Mouse (Mus musculus) hindbrain, embryonic 15.5 days (tissue): ENCODE results near the gene B3gnt2. TPM values are rescaled to one million over a fixed set of nuclear protein-coding genes. Genes with fewer than 3 reads are reported as not detected.
"Not testable (repeated sequence)": the region's sequence is repeated elsewhere in the genome, so short reads cannot be mapped to it uniquely, and the experiment has no call there.

ENCODE experiments used
- ATAC-seq: fragments of 200-750 bp; cut with Nextera tagmentation; 2 replicates; pipeline ENCODE4 v1.8.0; 2017; ENCODE audit warnings: low read depth, moderate number of reproducible peaks, moderate TSS enrichment; ENCODE audit not compliant: low FRiP score
- H3K27ac ChIP-seq: fragments of 300-500 bp; sonication (generic); replicated peaks from 2 replicates; pipeline ENCODE4 v1.5.1; 2015; ENCODE audit warnings: mild to moderate bottlenecking, inconsistent platforms
- H3K27me3 ChIP-seq: fragments of 300-500 bp; sonication (generic); 2 replicates; pipeline ENCODE4 v1.6.1; 2015; ENCODE audit warnings: control low read depth, inconsistent platforms
- H3K36me3 ChIP-seq: fragments of 300-500 bp; sonication (generic); 2 replicates; pipeline ENCODE4 v1.6.1; 2015; ENCODE audit warnings: control low read depth, inconsistent platforms
- H3K4me1 ChIP-seq: fragments of 300-500 bp; sonication (generic); replicated peaks from 2 replicates; pipeline ENCODE4 v1.6.1; 2015; ENCODE audit warnings: control low read depth, inconsistent platforms
- H3K4me2 ChIP-seq: fragments of 300-500 bp; sonication (generic); 2 replicates; pipeline ENCODE4 v1.6.1; 2015; ENCODE audit warnings: moderate library complexity, mild to moderate bottlenecking, inconsistent platforms
- H3K4me3 ChIP-seq: fragments of 300-500 bp; sonication (generic); 2 replicates; pipeline ENCODE4 v1.5.1; 2015; ENCODE audit warnings: mild to moderate bottlenecking, inconsistent platforms
- H3K9ac ChIP-seq: fragments of 300-500 bp; sonication (generic); 2 replicates; pipeline ENCODE4 v1.6.1; 2015; ENCODE audit warnings: inconsistent platforms
- H3K9me3 ChIP-seq: fragments of 300-500 bp; sonication (generic); 2 replicates; pipeline ENCODE4 v1.6.1; 2016; ENCODE audit warnings: control low read depth, inconsistent platforms
- WGBS: fragments of 180-500 bp; shearing (Covaris S2); methylation state at CpG from one replicate; pipeline ENCODE4 v1.1.7; 2015; 5-methylcytosine and 5-hydroxymethylcytosine counted together
- polyA plus RNA-seq: library from polyadenylated mRNA; unstranded; fragments of >200 nt; fragmentation: Nextera tagmentation; extraction: Ambion mirVana; gene quantifications from 2 replicates; pipeline ENCODE4 v1.2.1, GENCODE M21; 2015

Gene B3gnt2
- polyA plus RNA-seq, 1 experiment from 2014 or later = 3.0 TPM

DNA sequence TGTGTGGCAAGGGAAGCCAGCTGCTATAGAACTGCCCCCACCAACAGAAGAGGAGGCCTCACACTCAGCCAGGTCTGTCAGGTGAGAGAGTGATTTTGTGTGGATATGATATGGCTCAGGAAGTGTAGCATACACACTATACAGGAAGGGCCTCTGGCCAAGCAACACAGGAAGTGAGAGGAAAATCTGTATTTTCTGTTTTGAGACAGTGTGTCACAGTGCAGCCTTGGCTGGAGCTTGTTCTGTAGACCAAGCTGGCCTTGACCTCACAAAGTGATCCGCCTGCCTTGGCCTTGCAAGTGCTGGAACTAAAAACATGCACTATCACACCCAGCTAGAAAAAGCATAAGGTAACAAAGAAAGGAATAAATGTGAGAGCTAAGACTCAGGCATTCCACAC lies 105.6 kb downstream of the B3gnt2 start:
- no peaks in the 10 kb centered on the region for H3K9me3 ChIP-seq
- no peak overlapping the region for H3K4me2 ChIP-seq
- H3K4me3 ChIP-seq = no peak overlapping the region
- no peak overlapping the region for H3K9ac ChIP-seq
- no peaks in the 10 kb centered on the region for H3K36me3 ChIP-seq
- no peak for ATAC-seq
- no peak overlapping the region for H3K27ac ChIP-seq
- H3K4me1 ChIP-seq = no peaks in the 10 kb centered on the region
- WGBS = 87% methylated on average over 1 of the region's 1 CpGs
- no peaks in the 10 kb centered on the region for H3K27me3 ChIP-seq

DNA sequence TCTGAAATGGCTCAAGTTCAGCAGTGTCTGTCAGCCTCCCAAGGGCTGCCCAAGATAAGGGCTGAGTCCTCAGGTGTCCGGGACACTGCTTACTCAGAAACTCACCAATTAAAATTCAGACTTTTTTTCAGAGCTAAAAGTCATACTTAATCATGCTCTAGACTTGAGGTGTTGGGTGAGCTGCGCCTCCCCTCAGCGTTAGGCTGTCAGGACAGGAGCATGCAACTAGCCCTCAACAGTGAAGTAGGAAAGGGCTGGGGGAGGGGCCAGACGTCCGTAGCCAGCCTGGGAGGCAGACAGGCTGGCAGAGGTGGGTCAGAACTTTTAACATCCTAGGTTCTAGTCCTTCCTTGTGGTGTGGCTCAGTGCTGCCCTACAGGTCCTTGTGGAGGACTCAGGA lies 108.2 kb downstream of the B3gnt2 start:
- H3K27me3 ChIP-seq = no peaks in the 10 kb centered on the region
- no peak for ATAC-seq
- H3K9ac ChIP-seq = no peak overlapping the region
- no peaks in the 10 kb centered on the region for H3K36me3 ChIP-seq
- H3K4me1 ChIP-seq = no peaks in the 10 kb centered on the region
- 44% methylated on average over 5 of the region's 5 CpGs for WGBS
- no peaks in the 10 kb centered on the region for H3K9me3 ChIP-seq
- no peak overlapping the region for H3K4me2 ChIP-seq
- H3K27ac ChIP-seq = no peak overlapping the region
- no peak overlapping the region for H3K4me3 ChIP-seq

DNA sequence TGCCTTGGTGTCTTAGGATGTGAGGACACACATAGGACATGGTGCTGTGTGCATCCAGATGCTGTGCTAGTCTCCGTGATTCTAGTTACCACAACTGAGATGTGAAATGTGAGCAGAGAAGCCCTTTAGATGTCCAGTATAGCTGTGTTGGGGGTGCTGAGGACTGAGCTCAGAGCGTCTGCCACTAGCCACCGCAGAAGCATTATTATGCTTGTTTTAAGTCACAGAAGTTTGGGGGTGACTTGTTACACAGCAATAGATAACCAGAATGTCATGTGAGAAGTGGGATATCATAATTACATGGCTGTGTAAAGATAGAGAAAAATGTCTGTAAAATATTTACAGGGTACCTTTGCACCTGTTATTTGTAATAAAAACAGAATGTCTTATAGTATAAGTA lies 109.2 kb downstream of the B3gnt2 start:
- no peak for ATAC-seq
- H3K27me3 ChIP-seq = no peaks in the 10 kb centered on the region
- no peak overlapping the region for H3K4me2 ChIP-seq
- H3K9me3 ChIP-seq = no peaks in the 10 kb centered on the region
- no peaks in the 10 kb centered on the region for H3K36me3 ChIP-seq
- 95% methylated on average over 3 of the region's 3 CpGs for WGBS
- no peaks in the 10 kb centered on the region for H3K4me1 ChIP-seq
- no peak overlapping the region for H3K27ac ChIP-seq
- no peak overlapping the region for H3K4me3 ChIP-seq
- H3K9ac ChIP-seq = no peak overlapping the region

DNA sequence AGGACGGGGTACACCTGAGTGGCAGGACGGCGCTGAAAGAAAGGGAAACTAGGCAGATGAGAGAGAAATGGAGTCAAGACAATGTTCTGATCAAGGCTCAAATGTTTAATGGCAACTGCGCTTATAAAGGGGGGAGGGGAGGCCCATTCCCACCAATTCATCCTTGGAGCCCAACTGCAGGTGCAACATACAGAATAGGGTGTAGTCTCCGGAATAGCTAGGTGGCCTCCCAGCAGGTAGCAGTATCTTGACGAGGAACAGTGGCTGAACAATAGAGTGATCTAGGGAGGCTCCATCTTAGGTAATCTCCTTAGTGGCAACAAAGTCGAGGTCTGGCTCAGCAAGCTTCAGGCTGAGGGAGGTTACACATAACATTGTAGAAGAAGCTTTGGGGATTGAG lies 113.4 kb downstream of the B3gnt2 start:
- Histone ChIP-seq H3K27ac (no peak overlapping the region), H3K4me1 (no peaks in the 10 kb centered on the region), H3K9ac (no peak overlapping the region), H3K4me3 (no peak overlapping the region), H3K9me3 (no peaks in the 10 kb centered on the region), H3K36me3 (no peaks in the 10 kb centered on the region), H3K27me3 (no peaks in the 10 kb centered on the region), H3K4me2 (no peak overlapping the region)
- WGBS = 84% methylated on average over 7 of the region's 7 CpGs
- no peak for ATAC-seq

DNA sequence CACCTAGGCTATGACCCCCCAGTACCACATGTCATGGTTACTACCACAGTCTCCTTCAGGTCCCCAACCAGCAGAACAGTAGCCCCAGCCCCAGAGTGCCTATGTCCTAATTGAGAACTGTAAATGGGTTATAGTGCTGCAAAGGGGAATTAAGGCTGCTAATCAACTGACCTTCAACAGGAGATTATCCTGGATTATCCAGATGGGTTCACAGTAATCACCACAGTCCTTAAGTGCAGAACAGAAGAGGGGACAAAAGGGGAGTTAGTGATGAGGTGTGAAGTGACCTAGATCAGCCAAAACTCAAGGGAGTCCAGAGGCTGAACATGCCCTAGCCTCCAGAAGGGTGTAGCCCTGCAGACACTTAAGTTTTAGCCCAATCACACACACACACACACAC lies 115.4 kb downstream of the B3gnt2 start:
- Histone ChIP-seq H3K4me1 (no peaks in the 10 kb centered on the region), H3K36me3 (no peaks in the 10 kb centered on the region), H3K27ac (no peak overlapping the region), H3K4me3 (no peak overlapping the region), H3K4me2 (no peak overlapping the region), H3K27me3 (no peaks in the 10 kb centered on the region), H3K9ac (no peak overlapping the region), H3K9me3 (no peaks in the 10 kb centered on the region)
- no peak for ATAC-seq

DNA sequence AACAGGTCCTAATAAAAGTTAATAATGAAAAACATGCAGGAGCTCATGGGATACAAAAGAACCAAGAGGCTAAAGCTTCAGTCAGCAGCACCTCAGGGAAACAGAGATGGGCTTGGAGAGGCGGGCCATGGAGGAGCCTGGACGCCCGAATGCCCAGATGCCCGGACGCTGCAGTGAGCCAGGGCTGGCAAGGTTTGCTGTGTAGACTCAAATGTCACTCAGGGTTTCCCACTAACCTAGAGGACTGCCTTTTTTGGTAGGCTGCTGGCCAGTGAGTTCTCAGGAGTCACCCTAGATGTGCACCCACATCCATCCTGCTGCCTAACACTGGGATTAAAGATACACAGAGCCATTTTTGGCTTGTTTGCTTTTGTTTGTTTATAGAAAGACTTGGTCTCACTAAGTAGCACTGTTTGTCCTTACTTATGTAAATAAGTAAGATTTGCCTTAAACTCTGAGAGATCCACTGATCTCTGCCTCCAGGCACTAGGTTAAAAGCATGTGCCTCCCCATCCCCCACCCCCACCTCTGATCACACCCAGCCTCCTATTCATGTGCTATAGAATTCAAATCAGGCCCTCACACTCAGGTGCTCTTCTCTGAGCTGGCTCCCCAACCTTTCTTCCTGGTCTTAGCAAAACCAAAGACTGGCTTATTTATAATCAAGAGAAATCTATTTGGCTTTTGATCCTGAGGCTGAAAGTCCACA lies 117.0 kb downstream of the B3gnt2 start:
- H3K4me3 ChIP-seq = no peak overlapping the region
- no peak overlapping the region for H3K27ac ChIP-seq
- no peaks in the 10 kb centered on the region for H3K9me3 ChIP-seq
- H3K27me3 ChIP-seq = no peaks in the 10 kb centered on the region
- H3K4me1 ChIP-seq = no peaks in the 10 kb centered on the region
- H3K4me2 ChIP-seq = no peak overlapping the region
- 89% methylated on average over 5 of the region's 5 CpGs for WGBS
- H3K9ac ChIP-seq = no peak overlapping the region
- no peak for ATAC-seq
- no peaks in the 10 kb centered on the region for H3K36me3 ChIP-seq

DNA sequence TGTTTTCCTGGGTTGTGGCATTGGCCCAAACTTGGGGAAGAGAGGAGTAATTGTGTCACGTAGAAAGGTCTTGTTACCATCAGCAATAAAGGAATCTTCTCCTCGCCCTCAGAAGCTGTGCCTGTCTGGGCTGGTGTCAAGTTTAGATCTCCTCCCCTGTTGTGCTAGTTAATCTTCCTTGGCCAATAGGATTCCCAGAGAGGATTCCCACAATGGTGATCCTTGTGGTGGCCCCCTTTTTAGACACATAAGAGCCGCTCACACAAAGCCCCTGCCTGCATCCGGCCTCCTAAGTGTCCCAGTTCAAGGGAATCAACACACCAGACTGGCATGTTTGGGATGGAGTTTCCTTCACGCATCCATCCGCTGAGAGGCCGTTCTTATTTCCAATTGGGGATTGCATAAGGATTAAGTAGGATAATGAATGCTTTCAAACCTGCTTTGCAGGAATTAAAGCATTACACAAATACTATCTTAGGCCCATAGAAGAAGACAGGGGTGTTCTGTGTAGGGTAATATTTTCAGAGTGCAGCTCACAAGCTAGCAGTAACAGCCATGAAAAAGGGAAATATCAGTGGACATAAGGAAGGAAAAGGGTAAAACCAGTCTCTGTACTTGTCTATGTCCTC lies 118.6 kb downstream of the B3gnt2 start:
- H3K4me1 ChIP-seq = no peaks in the 10 kb centered on the region

DNA sequence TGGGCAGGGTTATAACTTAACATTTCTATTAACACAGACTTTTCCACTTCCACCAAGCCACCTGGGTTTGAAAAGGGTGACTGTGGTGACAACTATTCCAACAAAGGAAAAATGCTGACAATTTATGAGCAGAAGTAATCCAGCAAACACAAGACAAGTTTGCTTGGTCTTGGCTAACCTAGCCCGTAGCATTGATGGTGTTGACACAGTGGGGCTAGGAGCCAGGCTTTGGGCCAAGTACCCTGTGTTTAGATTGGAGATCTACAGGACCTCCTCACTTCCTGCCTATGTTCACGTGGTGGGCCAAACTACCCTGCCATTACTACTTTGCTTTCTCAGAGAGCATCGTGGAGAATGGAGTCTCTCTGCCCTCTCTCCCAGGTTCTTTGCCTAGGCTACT lies 119.3 kb downstream of the B3gnt2 start:
- ATAC-seq = no peak
- WGBS = 81% methylated on average over 3 of the region's 3 CpGs
- no peak overlapping the region for H3K9ac ChIP-seq
- H3K9me3 ChIP-seq = no peaks in the 10 kb centered on the region
- no peak overlapping the region for H3K27ac ChIP-seq
- no peaks in the 10 kb centered on the region for H3K4me1 ChIP-seq
- H3K36me3 ChIP-seq = no peaks in the 10 kb centered on the region
- no peak overlapping the region for H3K4me3 ChIP-seq
- no peak overlapping the region for H3K4me2 ChIP-seq
- H3K27me3 ChIP-seq = no peaks in the 10 kb centered on the region

More for the DNA sequence above, 118.6 kb downstream of the B3gnt2 start:
- Histone ChIP-seq H3K27me3 (no peaks in the 10 kb centered on the region), H3K9ac (no peak overlapping the region), H3K4me2 (no peak overlapping the region), H3K4me3 (no peak overlapping the region), H3K27ac (no peak overlapping the region), H3K9me3 (no peaks in the 10 kb centered on the region), H3K36me3 (no peaks in the 10 kb centered on the region)
- no peak for ATAC-seq
- 47% methylated on average over 7 of the region's 7 CpGs for WGBS

DNA sequence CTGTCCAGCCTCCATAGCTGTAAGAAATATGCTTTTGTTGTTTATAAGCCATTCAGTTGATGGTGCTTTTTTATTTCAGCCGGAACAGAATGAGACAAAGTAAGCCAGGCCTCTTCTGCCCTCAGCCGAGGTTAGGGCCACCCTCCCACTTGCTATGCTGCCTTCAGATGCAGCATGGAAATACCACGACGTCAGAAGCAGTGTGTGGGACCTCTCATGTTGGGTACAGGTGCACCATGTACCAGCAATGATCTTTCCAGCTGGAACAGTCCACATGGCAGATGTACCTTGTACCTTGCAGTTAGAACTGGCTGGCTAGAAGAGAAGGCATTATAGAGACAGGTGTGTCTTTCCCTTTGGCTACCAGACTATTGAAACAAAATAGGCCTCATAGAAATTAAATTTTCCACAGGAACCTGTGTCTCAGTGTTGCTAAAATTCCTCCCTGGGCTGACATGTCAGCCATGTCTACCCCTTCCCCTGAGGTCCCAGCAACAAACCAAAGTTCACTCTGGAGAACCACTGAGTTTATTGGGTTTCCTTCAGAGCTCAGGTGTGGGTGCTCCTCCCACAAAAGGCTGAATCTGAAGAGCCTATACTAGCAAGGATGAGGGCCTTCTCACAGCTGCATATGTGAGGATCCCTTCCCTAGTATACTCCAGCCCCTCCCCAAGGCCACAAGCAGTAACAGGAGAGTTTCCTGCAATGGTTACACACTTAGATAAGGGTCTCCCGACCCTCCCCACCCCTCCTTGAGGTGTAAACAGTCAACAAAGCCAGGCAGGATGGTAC lies 121.1 kb downstream of the B3gnt2 start:
- Histone ChIP-seq H3K36me3 (no peaks in the 10 kb centered on the region), H3K4me2 (no peak overlapping the region), H3K27me3 (no peaks in the 10 kb centered on the region), H3K9ac (no peak overlapping the region), H3K27ac (no peak overlapping the region), H3K4me3 (no peak overlapping the region), H3K9me3 (no peaks in the 10 kb centered on the region), H3K4me1 (no peaks in the 10 kb centered on the region)
- 73% methylated on average over 5 of the region's 5 CpGs for WGBS
- ATAC-seq = no peak

DNA sequence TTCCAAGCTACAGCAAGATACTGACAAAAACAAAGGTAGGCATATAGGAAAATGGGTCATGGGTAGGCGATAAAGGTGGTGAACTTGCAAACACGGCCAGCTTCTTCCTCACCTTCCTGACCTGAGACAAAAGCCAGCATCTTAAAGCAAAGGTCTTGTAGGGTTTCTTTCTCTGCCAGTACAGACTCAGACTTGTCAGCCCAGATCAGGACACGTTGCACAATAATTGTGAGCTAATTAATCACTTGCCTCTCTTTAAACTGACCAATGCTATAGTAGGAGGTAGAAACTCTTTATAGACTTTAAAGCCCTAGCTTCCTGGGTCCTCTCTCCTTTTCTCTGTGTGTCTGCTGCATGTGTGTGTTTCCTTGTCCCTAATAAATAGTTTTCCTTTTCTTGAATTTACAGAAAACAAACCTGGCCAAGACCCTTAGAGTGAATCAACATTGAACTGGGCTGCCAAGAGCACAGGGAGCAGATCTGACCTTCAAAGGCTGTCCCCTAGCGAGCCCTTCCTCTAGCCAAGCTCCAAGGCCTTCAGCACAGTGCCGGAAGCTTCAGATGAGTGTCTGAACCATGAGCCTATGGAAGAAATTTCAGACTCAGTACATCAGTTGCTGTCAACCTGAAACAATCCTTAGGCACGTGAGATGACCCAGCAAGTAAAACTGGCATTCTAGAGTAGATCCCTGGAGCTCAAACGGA lies 124.1 kb downstream of the B3gnt2 start:
- Histone ChIP-seq H3K36me3 (no peaks in the 10 kb centered on the region), H3K27me3 (no peaks in the 10 kb centered on the region), H3K27ac (no peak overlapping the region), H3K4me2 (no peak overlapping the region), H3K4me1 (no peaks in the 10 kb centered on the region), H3K4me3 (no peak overlapping the region), H3K9ac (no peak overlapping the region), H3K9me3 (no peaks in the 10 kb centered on the region)
- ATAC-seq = no peak
- WGBS = 89% methylated on average over 7 of the region's 7 CpGs

DNA sequence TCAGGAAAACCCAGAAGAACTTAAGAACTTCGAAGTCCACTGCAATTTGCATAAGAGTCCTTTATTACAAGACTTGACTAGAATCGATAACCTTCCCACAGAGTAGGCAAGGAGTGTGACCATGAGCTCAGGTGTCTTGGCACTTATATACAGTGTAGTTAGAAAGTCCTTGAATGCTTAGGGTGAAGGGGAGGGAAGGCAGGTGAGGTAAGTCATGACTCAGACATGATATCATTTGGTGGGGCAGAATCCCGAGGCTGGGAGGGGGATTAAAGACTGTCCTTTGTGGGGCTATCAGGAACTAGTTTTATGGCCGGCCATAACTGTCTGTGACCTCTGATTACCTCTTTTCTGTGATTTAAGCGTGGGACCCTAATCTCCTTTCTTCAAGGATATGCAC lies 125.6 kb downstream of the B3gnt2 start:
- not testable (repeated sequence) for ATAC-seq, H3K9me3 ChIP-seq

DNA sequence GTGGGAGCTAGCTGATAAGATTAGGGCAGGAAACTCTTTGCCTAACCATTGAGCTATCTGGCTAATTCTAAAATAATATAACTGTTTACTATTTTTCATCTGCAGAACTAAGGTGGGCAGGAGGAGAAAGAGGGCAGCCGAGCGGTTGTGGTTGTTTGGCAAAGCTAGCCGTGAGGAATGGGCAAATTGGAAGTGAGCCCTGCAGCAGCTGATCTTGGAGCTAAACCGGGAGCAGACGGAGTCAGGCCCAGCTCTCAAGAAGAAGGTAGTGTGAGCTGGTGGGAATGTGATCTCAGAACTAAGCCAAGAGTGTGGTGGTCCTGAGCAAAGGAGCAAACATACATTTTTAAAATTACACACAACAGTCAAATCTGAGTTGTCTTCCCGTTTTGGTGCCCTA lies 126.8 kb downstream of the B3gnt2 start:
- ATAC-seq = no peak
- no peaks in the 10 kb centered on the region for H3K9me3 ChIP-seq
- H3K9ac ChIP-seq = no peak overlapping the region
- no peak overlapping the region for H3K27ac ChIP-seq
- 87% methylated on average over 6 of the region's 6 CpGs for WGBS
- no peaks in the 10 kb centered on the region for H3K36me3 ChIP-seq
- H3K27me3 ChIP-seq = no peaks in the 10 kb centered on the region
- H3K4me3 ChIP-seq = no peak overlapping the region
- H3K4me1 ChIP-seq = no peaks in the 10 kb centered on the region
- H3K4me2 ChIP-seq = no peak overlapping the region

More for the DNA sequence above, 125.6 kb downstream of the B3gnt2 start:
- H3K9ac ChIP-seq, H3K27me3 ChIP-seq, H3K36me3 ChIP-seq, H3K4me3 ChIP-seq, H3K4me2 ChIP-seq, H3K27ac ChIP-seq, H3K4me1 ChIP-seq: not testable (repeated sequence)
- WGBS = 82% methylated on average over 5 of the region's 5 CpGs
